Mouse (Mus musculus) spleen, postnatal 36 days (tissue): ENCODE results near the gene Pik3cb.

Source experiments
- DNase-seq, 2 experiments: peaks; one replicate each; pipeline ENCODE4 v3.0.0; 2022; ENCODE audit warnings: low spot score in 2 of 2, mixed read lengths in 1 of 2

Pik3cb gene

GRCm38 (mm10) chr9:99089904-99090303, 50.5 kb downstream of the Pik3cb start:
- peak in 1 of 2 experiments; percentile 16 for DNase-seq

DNA sequence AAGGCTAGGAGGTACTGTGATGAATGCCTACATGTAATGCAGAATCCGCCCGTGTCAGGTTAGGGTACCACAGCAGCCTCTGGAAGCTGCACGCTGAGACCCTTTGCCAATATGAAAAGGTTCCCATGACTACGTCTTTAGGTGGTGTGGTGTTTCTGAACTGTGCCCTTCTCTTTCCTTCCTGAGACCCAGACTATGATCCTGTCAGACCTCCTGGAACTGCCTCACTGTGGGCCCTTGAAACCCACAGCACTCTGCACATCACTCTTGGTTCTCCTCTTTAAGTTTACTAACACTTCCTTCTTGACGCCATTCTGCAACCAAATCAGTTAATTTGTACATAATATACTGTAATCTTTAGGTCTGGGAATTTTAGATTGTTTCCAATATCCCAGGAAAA, 58.7 kb downstream of the Pik3cb start:
- no peak for DNase-seq

GRCm38 (mm10) chr9:99081308-99081707, 59.1 kb downstream of the Pik3cb start:
- no peak for DNase-seq

GRCm38 (mm10) chr9:99080657-99081056, 59.8 kb downstream of the Pik3cb start:
- no peak for DNase-seq

DNA sequence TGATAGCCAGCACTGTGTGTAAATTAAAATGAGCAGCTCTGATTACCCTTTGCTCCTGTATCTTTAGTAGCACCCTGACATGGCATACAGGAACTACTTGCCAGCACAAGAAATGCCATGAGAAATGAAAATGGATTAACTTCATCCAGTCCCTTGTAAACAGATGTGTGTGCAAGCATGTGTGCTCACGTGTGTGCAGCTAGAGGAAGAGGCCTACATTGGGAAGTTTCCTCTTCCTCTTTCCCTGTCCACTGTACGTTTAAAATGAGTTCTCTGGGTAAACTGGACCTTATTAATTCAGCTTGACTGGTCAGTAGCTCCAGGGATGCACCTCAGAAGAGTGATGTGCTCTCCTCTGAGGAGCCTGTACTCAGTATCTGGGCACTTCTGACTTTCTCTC, 66.0 kb downstream of the Pik3cb start:
- DNase-seq: no peak

- DNase-seq: no peak
These were observed 67.9 kb downstream of the Pik3cb start for GRCm38 (mm10) chr9:99072538-99072937.

DNA sequence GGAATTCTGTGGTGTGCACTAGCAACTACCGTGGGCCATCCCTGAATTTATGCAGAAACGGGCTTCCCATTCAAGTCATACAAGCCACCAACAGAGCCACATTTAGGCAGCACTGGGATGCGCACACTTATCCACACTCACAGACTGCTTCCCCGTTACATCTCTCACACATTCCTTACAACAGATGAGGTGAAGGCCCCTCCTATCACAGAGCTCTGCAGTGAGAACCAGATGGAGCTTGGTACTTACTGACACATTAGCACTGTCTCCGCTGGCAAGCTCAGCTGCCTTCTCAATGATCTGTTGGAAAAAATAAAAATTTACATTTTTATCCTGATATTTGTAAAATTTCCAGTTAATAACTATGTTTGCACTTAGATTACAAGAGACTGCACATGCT, 75.1 kb downstream of the Pik3cb start:
- no peak for DNase-seq

- DNase-seq: no peak
These were observed 76.2 kb downstream of the Pik3cb start for GRCm38 (mm10) chr9:99064216-99064615.

DNA sequence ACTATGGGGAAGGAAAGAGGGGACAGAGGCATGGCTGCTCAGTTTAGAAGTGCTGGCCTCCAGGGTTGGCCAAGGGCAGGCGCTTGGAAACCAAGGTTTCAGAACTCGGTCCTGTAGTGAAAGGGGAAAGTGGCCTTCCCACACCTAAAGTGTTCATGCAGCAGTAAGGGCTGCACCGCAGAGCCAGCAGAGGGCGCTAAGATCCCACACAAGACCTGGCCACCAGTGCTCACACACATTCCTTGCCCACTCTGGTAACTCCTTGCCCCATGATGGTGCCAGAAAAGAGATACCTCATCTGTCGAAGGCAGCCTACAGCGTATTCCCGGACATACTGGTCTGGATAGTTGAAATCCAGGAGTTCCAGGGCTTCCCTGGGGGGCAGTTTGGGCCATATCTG, 77.9 kb downstream of the Pik3cb start:
- DNase-seq: peak; percentile 31 to 57

GRCm38 (mm10) chr9:99057751-99058150, 82.7 kb downstream of the Pik3cb start:
- no peak for DNase-seq

DNA sequence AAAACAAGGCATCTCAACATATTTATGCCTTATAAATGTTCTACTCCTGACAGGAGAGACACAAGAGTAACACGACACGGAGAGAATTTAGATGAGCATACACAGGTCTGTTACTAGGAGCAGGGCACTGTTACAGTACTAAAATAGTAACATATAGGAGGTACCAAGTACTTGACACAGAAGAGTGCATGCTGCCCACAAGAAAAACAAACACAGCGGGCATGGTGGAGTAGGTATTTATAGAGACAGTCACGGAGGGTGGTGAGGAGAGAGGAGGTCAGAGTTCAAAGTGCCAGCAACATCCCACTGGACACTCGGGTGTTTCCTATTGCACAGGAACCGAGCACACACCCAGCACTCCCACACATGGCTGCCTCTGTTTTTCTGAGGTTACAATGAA, 90.7 kb downstream of the Pik3cb start:
- no peak for DNase-seq

DNA sequence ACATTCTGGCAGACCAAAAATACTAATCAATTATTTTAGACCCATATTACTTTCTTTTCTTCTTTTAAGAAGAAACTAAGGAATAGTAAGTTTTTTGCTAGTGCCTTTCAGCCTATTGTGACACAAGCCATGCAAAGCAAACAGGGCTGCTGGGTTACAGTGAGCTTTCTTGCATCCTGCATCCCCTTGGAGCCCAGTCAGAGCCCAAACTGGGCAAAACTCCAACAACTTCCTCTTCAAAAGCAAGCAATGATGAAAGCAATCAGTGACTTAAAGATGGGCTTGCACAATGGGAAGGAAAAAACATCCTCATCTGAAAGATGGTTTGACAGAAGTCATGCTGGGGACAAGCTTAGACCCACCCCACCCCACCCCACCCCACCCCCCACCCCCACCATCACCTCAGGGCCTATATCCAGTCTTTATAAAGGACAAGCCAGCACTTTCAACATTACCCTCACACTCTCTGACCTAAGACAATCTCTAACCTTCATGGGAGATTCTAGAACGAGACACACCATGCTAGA, 91.6 kb downstream of the Pik3cb start:
- DNase-seq: no peak

DNA sequence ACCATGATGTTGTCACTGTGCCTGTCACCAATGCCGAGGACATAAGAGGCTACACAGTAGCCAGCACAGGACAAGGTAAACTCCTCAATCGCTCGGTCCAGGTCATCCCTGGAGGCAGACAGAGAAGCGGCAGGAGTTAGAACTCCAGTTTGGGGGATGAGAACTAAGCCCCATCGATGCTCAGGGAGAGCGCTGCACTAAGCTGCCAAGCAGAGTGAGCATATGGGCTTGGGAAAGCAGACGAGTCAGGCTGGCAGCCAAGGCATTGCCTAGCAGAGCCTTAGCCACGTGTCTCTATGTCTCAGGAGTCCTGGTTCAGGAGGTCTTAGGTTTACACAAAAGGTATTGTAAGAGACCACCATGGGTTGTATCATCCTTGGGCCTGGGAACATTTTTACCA, 95.7 kb downstream of the Pik3cb start:
- no peak for DNase-seq

- DNase-seq: no peak
These were observed 97.8 kb downstream of the Pik3cb start for GRCm38 (mm10) chr9:99042641-99043040.

DNA sequence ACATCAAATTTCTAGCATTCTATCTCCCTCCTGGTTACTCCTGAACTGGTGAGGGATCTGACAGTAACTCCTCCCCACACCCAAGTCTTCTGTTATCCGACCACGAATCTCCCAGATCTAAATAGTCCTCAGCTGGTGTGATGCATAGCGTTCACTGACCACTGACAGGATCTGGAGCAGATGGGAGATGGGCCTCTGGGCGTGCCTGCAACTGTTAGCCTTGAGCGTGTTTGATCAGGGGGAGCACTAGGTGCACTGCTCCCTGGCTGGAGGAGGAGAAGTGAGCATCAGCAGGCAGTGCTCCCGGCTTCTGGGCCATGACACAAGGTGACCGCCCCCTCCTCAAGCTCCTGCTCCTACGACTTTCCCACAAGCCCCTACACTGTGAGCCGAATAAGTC, 98.4 kb downstream of the Pik3cb start:
- DNase-seq: no peak

- DNase-seq: no peak
These were observed 104.8 kb downstream of the Pik3cb start, which contains the start of gene Gm1123 for GRCm38 (mm10) chr9:99035575-99035974. Gm1123 (minus strand) TSS chr9:99035715.

DNA sequence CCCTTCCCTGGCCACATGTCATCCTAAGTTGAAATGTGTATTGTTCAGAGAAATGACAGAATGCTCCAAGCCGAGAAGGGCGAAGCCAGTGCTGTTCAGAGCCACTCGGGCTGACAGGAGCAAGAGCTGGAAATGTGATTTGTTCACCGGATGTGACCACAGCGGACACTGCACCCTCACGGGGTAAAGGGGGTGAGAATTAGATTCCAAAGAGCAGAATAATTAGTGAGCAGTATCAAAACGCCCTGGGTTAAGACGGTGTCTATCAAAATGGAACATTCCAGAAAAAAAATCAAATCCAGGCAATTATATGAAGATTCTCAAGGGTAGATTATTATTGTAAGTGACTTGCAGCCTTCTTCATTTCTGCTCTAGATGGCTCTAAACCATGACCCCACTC, 106.3 kb downstream of the Pik3cb start:
- no peak for DNase-seq

DNA sequence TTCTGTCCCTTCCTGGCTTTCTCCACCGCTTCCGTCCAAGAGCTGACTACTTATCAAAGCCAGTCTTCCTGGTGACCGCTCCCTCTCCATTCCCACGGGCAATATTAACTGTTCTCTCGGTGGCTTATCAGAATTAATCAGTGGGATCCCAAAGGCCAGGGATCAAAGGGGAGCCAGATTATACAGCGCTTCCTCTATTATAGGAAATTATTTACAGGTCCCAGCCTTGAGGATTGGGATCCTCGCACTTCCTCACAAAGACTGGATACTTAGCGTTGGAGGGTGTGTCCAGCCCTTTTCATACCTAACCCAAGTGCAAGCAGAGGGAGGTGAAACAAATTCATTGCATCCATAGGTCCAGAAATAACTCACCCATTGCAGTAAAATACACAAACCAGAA, 108.4 kb downstream of the Pik3cb start:
- no peak for DNase-seq

GRCm38 (mm10) chr9:99021751-99022150, 118.7 kb downstream of the Pik3cb start:
- no peak for DNase-seq

- no peak for DNase-seq
These were observed 119.3 kb downstream of the Pik3cb start for GRCm38 (mm10) chr9:99021166-99021565.

DNA sequence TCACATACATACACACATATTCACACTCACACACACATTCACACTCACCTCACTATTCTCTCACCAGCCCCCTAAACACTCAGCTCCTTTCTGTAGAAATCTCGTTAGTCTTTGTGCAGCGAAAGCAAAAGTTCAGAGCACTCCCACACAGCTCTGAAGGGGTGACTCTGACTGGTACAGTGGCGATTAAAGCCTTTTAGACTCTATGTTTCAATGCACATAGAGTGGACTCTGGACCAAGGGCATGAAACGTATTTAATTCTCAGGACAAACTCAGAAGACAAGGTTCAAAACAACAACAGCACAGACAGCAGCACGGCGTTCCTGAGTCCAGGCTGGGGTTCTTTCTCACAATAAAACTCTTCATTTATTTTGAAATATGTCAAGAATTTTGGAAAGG, 122.7 kb downstream of the Pik3cb start:
- DNase-seq: no peak

DNA sequence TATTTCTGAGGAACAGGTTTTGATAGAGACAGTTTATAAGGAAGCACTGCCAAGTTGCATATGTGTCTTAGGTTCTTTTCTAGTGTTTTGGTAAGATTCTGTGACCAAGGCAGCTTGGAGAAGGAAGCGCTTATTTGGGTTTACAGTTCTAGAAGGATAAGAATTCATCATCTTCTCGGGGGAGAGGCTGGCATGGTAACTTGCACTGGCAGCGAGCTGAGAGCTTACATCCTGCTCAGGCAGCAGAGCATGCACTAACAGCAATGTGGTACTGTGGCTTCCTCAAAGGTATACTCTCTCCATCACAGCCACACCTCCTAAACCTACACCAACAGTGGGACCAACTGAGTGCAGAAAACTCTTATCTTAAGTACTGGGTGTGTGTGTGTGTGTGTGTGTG, 123.7 kb downstream of the Pik3cb start:
- no peak for DNase-seq

DNA sequence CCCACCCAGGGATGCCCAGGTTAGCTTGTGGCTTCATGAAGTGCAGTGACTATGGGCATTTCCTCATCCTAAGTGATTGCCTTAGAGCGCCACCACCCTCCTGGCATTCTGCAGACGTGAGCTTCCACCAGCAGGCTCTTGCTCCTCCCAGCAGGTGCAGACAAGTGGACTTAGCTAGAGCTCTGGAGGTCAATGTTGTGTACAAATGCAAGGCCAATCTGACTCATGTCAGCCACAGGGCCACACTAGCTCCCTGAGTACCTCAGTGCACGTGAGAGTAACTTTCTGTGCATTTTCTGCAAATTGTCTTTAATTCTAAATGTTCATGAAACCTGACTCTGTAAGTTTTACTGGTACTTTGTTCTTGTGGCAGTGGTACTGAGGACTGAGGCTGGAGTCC, 124.1 kb downstream of the Pik3cb start:
- no peak for DNase-seq

- no peak for DNase-seq
These were observed 130.6 kb downstream of the Pik3cb start for GRCm38 (mm10) chr9:99009898-99010199.
